Mouse (Mus musculus) B cell, adult 67 days (primary cell): ENCODE data around the gene Glt8d1. TPM values are rescaled to one million over a fixed set of nuclear protein-coding genes. Genes with fewer than 3 reads are reported as not detected.

Experiments
- total RNA-seq, 2 experiments: library from RNA; stranded (reverse); gene quantifications; 4 replicates each; pipeline ENCODE4 v1.2.4; 2023

Glt8d1 gene
- 10 to 100 TPM; 17.3 to 22.6 TPM for total RNA-seq

GRCm38 (mm10) chr14:31001307-31002205, at the start of gene Glt8d1, which contains the start of gene Spcs1:
Gene Glt8d1 (plus strand): TSS chr14:31001400.
Gene Spcs1 (minus strand): TSS chr14:31001672.

DNA sequence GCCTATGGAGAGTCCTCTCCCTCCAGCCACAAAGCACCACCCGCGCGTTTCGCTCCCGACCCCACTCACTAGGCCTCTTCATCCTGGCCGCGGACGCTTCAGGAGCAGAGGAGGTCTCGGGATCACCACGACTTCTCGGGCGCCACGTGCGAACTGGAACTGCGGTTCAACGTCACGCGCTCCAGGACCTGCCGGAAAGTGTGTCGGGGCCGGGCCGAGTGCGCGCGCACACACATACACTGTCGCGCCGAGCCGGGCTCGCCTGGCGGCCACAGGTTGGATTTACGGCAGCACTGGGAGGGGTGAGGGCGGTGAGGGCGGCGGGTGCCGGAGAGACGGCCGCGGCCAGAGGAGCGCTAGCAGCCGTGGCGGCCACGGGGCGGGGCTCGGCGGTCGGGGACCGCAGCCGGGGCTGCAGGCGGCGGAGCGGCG, 17.7 kb downstream of the Glt8d1 start, which contains the start of the genes Pbrm1 and Gnl3:
Gene Pbrm1, plus strand, starts transcription at position 279 of the 432 bp plus-strand sequence.
Gene Gnl3, minus strand, starts transcription at position 293 of the 432 bp plus-strand sequence.

Other genes with a start within 250 kb of the Glt8d1 start
- gene Tmem110, start 175.8 kb upstream of the Glt8d1 start, total RNA-seq, result 10 to 100 TPM; 19.9 to 21.2 TPM
- 1 to 10 TPM; 1.1 to 3.0 TPM for gene Mustn1, start 122.2 kb upstream of the Glt8d1 start, total RNA-seq
- under 1 TPM in 1 of 2 experiments, not detected in 1; 0.26 TPM for gene Itih4, start 114.9 kb upstream of the Glt8d1 start, total RNA-seq
- gene Itih3, start 77.6 kb upstream of the Glt8d1 start, total RNA-seq, result not detected
- gene Itih1, start 58.1 kb upstream of the Glt8d1 start, total RNA-seq, result not detected
- 1 to 10 TPM; 7.1 to 7.2 TPM for gene Nek4, start 50.0 kb upstream of the Glt8d1 start, total RNA-seq
- 10 to 100 TPM; 73.8 to 78.7 TPM for gene Spcs1, start 272 bp downstream of the Glt8d1 start, total RNA-seq
- 10 to 100 TPM; 74.0 to 99.5 TPM for gene Pbrm1, start 17.7 kb downstream of the Glt8d1 start, total RNA-seq
- gene Gnl3, start 17.8 kb downstream of the Glt8d1 start, total RNA-seq, result 100 to 1,000 TPM; 396 to 425 TPM
- 10 to 100 TPM; 23.5 to 26.8 TPM for gene Smim4, start 127.6 kb downstream of the Glt8d1 start, total RNA-seq
- 1 to 10 TPM in 1 of 2 experiments, under 1 TPM in 1; 0.65 to 1.5 TPM for gene Nt5dc2, start 129.7 kb downstream of the Glt8d1 start, total RNA-seq
- gene Stab1, start 167.2 kb downstream of the Glt8d1 start, total RNA-seq, result 1 to 10 TPM in 1 of 2 experiments, not detected in 1; 1.0 TPM
- gene Tnnc1, start 206.9 kb downstream of the Glt8d1 start, total RNA-seq, result not detected
- 100 to 1,000 TPM; 375 to 386 TPM for gene Nisch, start 215.5 kb downstream of the Glt8d1 start, total RNA-seq
- under 1 TPM in 1 of 2 experiments, not detected in 1; 0.15 TPM for gene Sema3g, start 216.5 kb downstream of the Glt8d1 start, total RNA-seq
- gene Phf7, start 249.9 kb downstream of the Glt8d1 start, total RNA-seq, result 10 to 100 TPM; 17.9 to 22.6 TPM